Mouse (Mus musculus) adrenal gland, adult 18-20 months (tissue): ENCODE results near the gene Itga10. TPM values are rescaled to one million over a fixed set of nuclear protein-coding genes. Genes with fewer than 3 reads are reported as not detected.
A peak's percentile ranks its signal among the peaks of the same experiment; 100 is the strongest.
"Not testable (repeated sequence)": the region's sequence is repeated elsewhere in the genome, so short reads cannot be mapped to it uniquely, and the experiment has no call there.

Source experiments
- DNase-seq, 2 experiments: peaks; one replicate each; pipeline ENCODE4 v3.0.0; 2021 to 2022; ENCODE audit warnings: low spot score in 2 of 2
- total RNA-seq, 2 experiments: library from RNA; stranded (reverse); gene quantifications; 1 replicate in 1 of 2; 2 replicates in 1 of 2; pipeline ENCODE4 v1.2.3; 2021

The Itga10 gene
- total RNA-seq, 2 experiments from 2014 or later: 1.4 to 3.0 TPM

GRCm38 (mm10) chr3:96634928-96635879 lies 10.2 kb upstream of the Itga10 start, which contains the start of the genes Pex11b and Gm42957:
Gene Pex11b (plus strand): TSS chr3:96635376.
Gene Gm42957 (plus strand): TSS chr3:96635474.
- DNase-seq: peak; percentile 90 to 92

- DNase-seq: no peak
These were observed 9.5 kb upstream of the Itga10 start for GRCm38 (mm10) chr3:96635906-96636305.

GRCm38 (mm10) chr3:96636448-96636847 lies 8.9 kb upstream of the Itga10 start:
- no peak for DNase-seq

GRCm38 (mm10) chr3:96639219-96639618 lies 6.2 kb upstream of the Itga10 start:
- DNase-seq: peak; percentile 65 to 75

- no peak for DNase-seq
These were observed 2.0 kb downstream of the Itga10 start for GRCm38 (mm10) chr3:96647365-96647764.

GRCm38 (mm10) chr3:96660901-96661300 lies 15.5 kb downstream of the Itga10 start:
- DNase-seq: no peak

- DNase-seq: no peak
These were observed 17.4 kb downstream of the Itga10 start for GRCm38 (mm10) chr3:96662731-96663316.

GRCm38 (mm10) chr3:96663432-96664239 lies 18.3 kb downstream of the Itga10 start:
- peak; percentile 75 to 76 for DNase-seq

- not testable (repeated sequence) for DNase-seq
These were observed 20.5 kb downstream of the Itga10 start for GRCm38 (mm10) chr3:96665732-96666363.

GRCm38 (mm10) chr3:96666916-96667315 lies 21.5 kb downstream of the Itga10 start:
- no peak for DNase-seq

- DNase-seq: peak in 1 of 2 experiments; percentile 40
These were observed 21.9 kb downstream of the Itga10 start for GRCm38 (mm10) chr3:96667316-96667715.

- DNase-seq: no peak
These were observed 23.2 kb downstream of the Itga10 start for GRCm38 (mm10) chr3:96668424-96669067.

- peak; percentile 61 to 68 for DNase-seq
These were observed 24.5 kb downstream of the Itga10 start, which contains the start of gene Ankrd35 for GRCm38 (mm10) chr3:96669727-96670468. Gene Ankrd35 (plus strand): TSS chr3:96670131.

GRCm38 (mm10) chr3:96671519-96671918 lies 26.1 kb downstream of the Itga10 start:
- DNase-seq: no peak

GRCm38 (mm10) chr3:96673514-96673913 lies 28.1 kb downstream of the Itga10 start:
- no peak for DNase-seq

- DNase-seq: no peak
These were observed 29.1 kb downstream of the Itga10 start for GRCm38 (mm10) chr3:96674442-96674841.

GRCm38 (mm10) chr3:96675171-96675570 lies 29.8 kb downstream of the Itga10 start:
- no peak for DNase-seq

- no peak for DNase-seq
These were observed 30.3 kb downstream of the Itga10 start for GRCm38 (mm10) chr3:96675690-96676089.

- no peak for DNase-seq
These were observed 33.1 kb downstream of the Itga10 start for GRCm38 (mm10) chr3:96678456-96678855.
